Mouse (Mus musculus): Measurements from ENCODE around the gene Pygo2. TPM values are rescaled to one million over a fixed set of nuclear protein-coding genes. Genes with fewer than 3 reads are reported as not detected.
"Not testable (repeated sequence)": the region's sequence is repeated elsewhere in the genome, so short reads cannot be mapped to it uniquely, and the experiment has no call there.

Pygo2 gene
- polyA plus RNA-seq, 1 experiment, result 38.7 TPM

GRCm38 (mm10) chr3:89424416-89425140 is 5.4 kb upstream of the Pygo2 start:
- H3K27ac ChIP-seq (ENCODE audit: insufficient read depth, low read length), result no peak overlapping the region
- 0 out of 2 replicates have a peak, but pooled peaks cover 7% of the 10 kb centered on the region for H3K4me1 ChIP-seq (ENCODE audit: control insufficient read depth, insufficient read depth, low read length)
- WGBS, result 93% methylated on average over 5 of the region's 5 CpGs
- H3K4me3 ChIP-seq (replicated peaks; ENCODE audit: insufficient read depth, low read depth, low read length), result no peak overlapping the region
- H3K27me3 ChIP-seq (ENCODE audit: control insufficient read depth, insufficient read depth, low read length), result no peaks in the 10 kb centered on the region
- DNase-seq, result no peak
- TF ChIP-seq POLR2A (IDR thresholded peaks at IDR 0.05; ENCODE audit: borderline replicate concordance, insufficient read depth, low read length), result no peak
- TF ChIP-seq CTCF (IDR thresholded peaks at IDR 0.05; ENCODE audit: borderline replicate concordance, insufficient read depth, low read depth, low read length), result no peak

GRCm38 (mm10) chr3:89425141-89425525 is 4.9 kb upstream of the Pygo2 start:
- TF ChIP-seq CTCF (IDR thresholded peaks at IDR 0.05; ENCODE audit: borderline replicate concordance, insufficient read depth, low read depth, low read length) (no peak), POLR2A (IDR thresholded peaks at IDR 0.05; ENCODE audit: borderline replicate concordance, insufficient read depth, low read length) (no peak)
- WGBS, result 78% methylated on average over 5 of the region's 5 CpGs
- Histone ChIP-seq H3K27ac (ENCODE audit: insufficient read depth, low read length) (no peak overlapping the region), H3K4me1 (ENCODE audit: control insufficient read depth, insufficient read depth, low read length) (0 out of 2 replicates have a peak, but pooled peaks cover 7% of the 10 kb centered on the region), H3K27me3 (ENCODE audit: control insufficient read depth, insufficient read depth, low read length) (no peaks in the 10 kb centered on the region), H3K4me3 (replicated peaks; ENCODE audit: insufficient read depth, low read depth, low read length) (no peak overlapping the region)
- no peak for DNase-seq

DNA sequence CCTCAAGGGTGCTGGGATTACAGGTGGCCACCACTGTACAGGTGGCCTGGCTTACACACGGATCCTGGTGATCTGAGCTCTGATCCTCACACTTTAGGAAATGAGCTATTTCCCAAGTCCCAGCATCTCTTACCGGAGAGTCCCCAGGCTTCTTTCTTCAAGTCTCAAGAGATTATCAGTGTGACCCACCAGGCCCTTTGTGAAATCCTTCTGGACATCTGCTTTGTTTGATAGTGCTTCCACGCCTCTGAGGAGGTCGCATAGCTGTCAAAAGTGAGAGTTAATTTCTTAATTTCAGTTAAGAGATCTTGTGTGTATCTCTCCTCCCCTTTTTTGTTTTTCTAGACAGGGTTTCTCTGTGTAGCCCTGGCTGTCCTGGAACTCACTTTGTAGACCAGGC is 4.1 kb upstream of the Pygo2 start:
- no peak for DNase-seq
- WGBS, result 92% methylated on average over 4 of the region's 4 CpGs
- TF ChIP-seq CTCF (IDR thresholded peaks at IDR 0.05; ENCODE audit: borderline replicate concordance, insufficient read depth, low read depth, low read length) (no peak), POLR2A (IDR thresholded peaks at IDR 0.05; ENCODE audit: borderline replicate concordance, insufficient read depth, low read length) (no peak)
- Histone ChIP-seq H3K4me1 (ENCODE audit: control insufficient read depth, insufficient read depth, low read length) (0 out of 2 replicates have a peak, but pooled peaks cover 7% of the 10 kb centered on the region), H3K27ac (ENCODE audit: insufficient read depth, low read length) (no peak overlapping the region), H3K27me3 (ENCODE audit: control insufficient read depth, insufficient read depth, low read length) (no peaks in the 10 kb centered on the region), H3K4me3 (replicated peaks; ENCODE audit: insufficient read depth, low read depth, low read length) (no peak overlapping the region)

GRCm38 (mm10) chr3:89429021-89429420 is 993 bp upstream of the Pygo2 start:
- DNase-seq; H3K27ac ChIP-seq (ENCODE audit: insufficient read depth, low read length); H3K4me3 ChIP-seq (replicated peaks; ENCODE audit: insufficient read depth, low read depth, low read length); H3K4me1 ChIP-seq (ENCODE audit: control insufficient read depth, insufficient read depth, low read length); H3K27me3 ChIP-seq (ENCODE audit: control insufficient read depth, insufficient read depth, low read length): not testable (repeated sequence)
- WGBS, result 90% methylated on average over 7 of the region's 7 CpGs

- Histone ChIP-seq H3K27ac (ENCODE audit: insufficient read depth, low read length) (no peak overlapping the region), H3K4me1 (ENCODE audit: control insufficient read depth, insufficient read depth, low read length) (peaks cover 16% of the 10 kb centered on the region), H3K27me3 (ENCODE audit: control insufficient read depth, insufficient read depth, low read length) (no peaks in the 10 kb centered on the region), H3K4me3 (replicated peaks; ENCODE audit: insufficient read depth, low read depth, low read length) (no peak overlapping the region)
- WGBS, result 78% methylated on average over 8 of the region's 8 CpGs
- no peak for DNase-seq
- TF ChIP-seq POLR2A (IDR thresholded peaks at IDR 0.05; ENCODE audit: borderline replicate concordance, insufficient read depth, low read length) (no peak), CTCF (IDR thresholded peaks at IDR 0.05; ENCODE audit: borderline replicate concordance, insufficient read depth, low read depth, low read length) (no peak)
These were observed 2.6 kb downstream of the Pygo2 start for GRCm38 (mm10) chr3:89432606-89433005.

DNA sequence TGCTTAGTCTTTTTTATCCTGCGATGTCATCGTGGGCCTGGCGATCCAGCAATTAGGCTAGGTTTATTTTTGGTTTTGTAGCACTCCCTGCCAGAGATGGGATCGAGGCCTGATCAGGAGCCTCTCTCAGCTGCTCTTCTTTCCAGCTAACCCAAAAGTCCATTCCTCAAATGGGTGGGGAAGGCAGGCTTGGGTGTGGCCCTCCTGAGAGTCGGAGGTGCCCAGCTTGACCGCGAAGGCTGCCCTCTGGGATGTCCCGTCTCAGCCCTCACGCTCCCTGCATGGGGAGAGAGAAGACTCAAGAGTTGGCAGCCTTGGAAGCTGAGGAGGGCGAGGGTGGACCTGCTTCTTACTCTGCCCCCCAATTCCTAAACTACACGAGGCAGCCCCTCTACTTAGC is 4.5 kb downstream of the Pygo2 start:
- TF ChIP-seq POLR2A (IDR thresholded peaks at IDR 0.05; ENCODE audit: borderline replicate concordance, insufficient read depth, low read length) (no peak), CTCF (IDR thresholded peaks at IDR 0.05; ENCODE audit: borderline replicate concordance, insufficient read depth, low read depth, low read length) (no peak)
- 74% methylated on average over 11 of the region's 11 CpGs for WGBS
- H3K27ac ChIP-seq (ENCODE audit: insufficient read depth, low read length), result no peak overlapping the region

GRCm38 (mm10) chr3:89435041-89435440 is 5.0 kb downstream of the Pygo2 start:
- Histone ChIP-seq H3K4me1 (ENCODE audit: control insufficient read depth, insufficient read depth, low read length) (peaks cover 16% of the 10 kb centered on the region), H3K27me3 (ENCODE audit: control insufficient read depth, insufficient read depth, low read length) (no peaks in the 10 kb centered on the region), H3K4me3 (replicated peaks; ENCODE audit: insufficient read depth, low read depth, low read length) (no peak overlapping the region), H3K27ac (ENCODE audit: insufficient read depth, low read length) (no peak overlapping the region)
- no peak for DNase-seq
- TF ChIP-seq POLR2A (IDR thresholded peaks at IDR 0.05; ENCODE audit: borderline replicate concordance, insufficient read depth, low read length), result no peak
- no peak for TF ChIP-seq CTCF (IDR thresholded peaks at IDR 0.05; ENCODE audit: borderline replicate concordance, insufficient read depth, low read depth, low read length)
- WGBS, result 33% methylated on average over 7 of the region's 7 CpGs

More for the DNA sequence above, 4.5 kb downstream of the Pygo2 start:
- no peak for DNase-seq
- Histone ChIP-seq H3K4me1 (ENCODE audit: control insufficient read depth, insufficient read depth, low read length) (peaks cover 16% of the 10 kb centered on the region), H3K27me3 (ENCODE audit: control insufficient read depth, insufficient read depth, low read length) (no peaks in the 10 kb centered on the region), H3K4me3 (replicated peaks; ENCODE audit: insufficient read depth, low read depth, low read length) (no peak overlapping the region)
